Mouse (Mus musculus): Measurements from ENCODE around the gene Rsad1. TPM values are rescaled to one million over a fixed set of nuclear protein-coding genes. Genes with fewer than 3 reads are reported as not detected.

Rsad1 gene
- 3.6 and 4.2 TPM in 2 replicates for polyA plus RNA-seq (2014; fragmentation: Nextera tagmentation; extraction: Ambion mirVana)

GRCm38 (mm10) chr11:94548888-94549690, at the start of gene Rsad1:
Gene Rsad1 (minus strand): TSS chr11:94549255.
- Histone ChIP-seq H3K36me3 (ENCODE audit: insufficient read depth) (no peaks in the 10 kb centered on the region), H3K4me2 (peak within 1 kb of the TSS; percentile 97), H3K4me3 (ENCODE audit: low read depth, low read length) (peak within 1 kb of the TSS; percentile 60), H3K9me3 (ENCODE audit: low read depth, low read length) (no peaks in the 10 kb centered on the region), H3K27ac (ENCODE audit: low read depth) (peak within 1 kb of the TSS; percentile 80), H3K4me1 (ENCODE audit: insufficient read depth) (no peaks in the 10 kb centered on the region), H3K9ac (peak within 1 kb of the TSS; percentile 72), H3K27me3 (ENCODE audit: insufficient read depth, low read length) (no peaks in the 10 kb centered on the region)
- TF ChIP-seq CTCF (IDR thresholded peaks at IDR 0.05; ENCODE audit: low read depth), result peak; percentile 97
- DNase-seq (peak; percentile 98), ATAC-seq (ENCODE audit: insufficient read depth) (peak; percentile 93)
- WGBS, result 3% methylated on average over 49 of the region's 49 CpGs

GRCm38 (mm10) chr11:94598437-94599120, 49.5 kb upstream of the Rsad1 start:
- ATAC-seq (ENCODE audit: insufficient read depth), result no peak
- no peak for TF ChIP-seq CTCF (IDR thresholded peaks at IDR 0.05; ENCODE audit: low read depth)
- no peaks in the 10 kb centered on the region for H3K27me3 ChIP-seq (ENCODE audit: insufficient read depth, low read length)
- no peak overlapping the region for H3K9ac ChIP-seq
- H3K36me3 ChIP-seq (ENCODE audit: insufficient read depth), result no peaks in the 10 kb centered on the region
- no peak overlapping the region for H3K4me2 ChIP-seq
- peaks cover 4% of the 10 kb centered on the region; the same call in 1 of the 2 replicates for H3K4me1 ChIP-seq (ENCODE audit: insufficient read depth)
- H3K9me3 ChIP-seq (ENCODE audit: low read depth, low read length), result no peaks in the 10 kb centered on the region
- WGBS, result 64% methylated on average over 6 of the region's 6 CpGs
- H3K27ac ChIP-seq (ENCODE audit: low read depth), result no peak overlapping the region
- H3K4me3 ChIP-seq (ENCODE audit: low read depth, low read length), result no peak overlapping the region
- no peak for DNase-seq

GRCm38 (mm10) chr11:94597319-94597718, 48.3 kb upstream of the Rsad1 start:
- no peak for DNase-seq
- Histone ChIP-seq H3K36me3 (ENCODE audit: insufficient read depth) (no peaks in the 10 kb centered on the region), H3K27me3 (ENCODE audit: insufficient read depth, low read length) (no peaks in the 10 kb centered on the region), H3K27ac (ENCODE audit: low read depth) (no peak overlapping the region), H3K4me1 (ENCODE audit: insufficient read depth) (peaks cover 4% of the 10 kb centered on the region; the same call in 1 of the 2 replicates), H3K9me3 (ENCODE audit: low read depth, low read length) (no peaks in the 10 kb centered on the region), H3K4me3 (ENCODE audit: low read depth, low read length) (no peak overlapping the region), H3K9ac (no peak overlapping the region), H3K4me2 (no peak overlapping the region)
- ATAC-seq (ENCODE audit: insufficient read depth), result no peak
- WGBS, result 78% methylated on average over 4 of the region's 4 CpGs
- TF ChIP-seq CTCF (IDR thresholded peaks at IDR 0.05; ENCODE audit: low read depth), result no peak

GRCm38 (mm10) chr11:94596311-94596852, 47.3 kb upstream of the Rsad1 start:
- no peak overlapping the region for H3K9ac ChIP-seq
- no peaks in the 10 kb centered on the region for H3K27me3 ChIP-seq (ENCODE audit: insufficient read depth, low read length)
- H3K27ac ChIP-seq (ENCODE audit: low read depth), result no peak overlapping the region
- 68% methylated on average over 7 of the region's 7 CpGs for WGBS
- no peaks in the 10 kb centered on the region for H3K4me1 ChIP-seq (ENCODE audit: insufficient read depth)
- H3K9me3 ChIP-seq (ENCODE audit: low read depth, low read length), result no peaks in the 10 kb centered on the region
- no peaks in the 10 kb centered on the region for H3K36me3 ChIP-seq (ENCODE audit: insufficient read depth)
- ATAC-seq (ENCODE audit: insufficient read depth) (no peak), DNase-seq (peak; percentile 33)
- H3K4me3 ChIP-seq (ENCODE audit: low read depth, low read length), result no peak overlapping the region
- no peak for TF ChIP-seq CTCF (IDR thresholded peaks at IDR 0.05; ENCODE audit: low read depth)
- H3K4me2 ChIP-seq, result no peak overlapping the region

- Histone ChIP-seq H3K36me3 (ENCODE audit: insufficient read depth) (no peaks in the 10 kb centered on the region), H3K27me3 (ENCODE audit: insufficient read depth, low read length) (no peaks in the 10 kb centered on the region), H3K4me3 (ENCODE audit: low read depth, low read length) (no peak overlapping the region), H3K9me3 (ENCODE audit: low read depth, low read length) (no peaks in the 10 kb centered on the region), H3K9ac (no peak overlapping the region), H3K4me2 (no peak overlapping the region), H3K27ac (ENCODE audit: low read depth) (no peak overlapping the region), H3K4me1 (ENCODE audit: insufficient read depth) (0 out of 2 replicates have a peak, but pooled peaks cover 3% of the 10 kb centered on the region)
- ATAC-seq (ENCODE audit: insufficient read depth) (no peak), DNase-seq (no peak)
- WGBS, result 70% methylated on average over 6 of the region's 6 CpGs
- no peak for TF ChIP-seq CTCF (IDR thresholded peaks at IDR 0.05; ENCODE audit: low read depth)
These were observed 38.5 kb upstream of the Rsad1 start for GRCm38 (mm10) chr11:94587511-94587910.

GRCm38 (mm10) chr11:94585091-94585490, 36.0 kb upstream of the Rsad1 start:
- H3K9ac ChIP-seq, result no peak overlapping the region
- H3K27ac ChIP-seq (ENCODE audit: low read depth), result no peak overlapping the region
- H3K4me1 ChIP-seq (ENCODE audit: insufficient read depth), result no peaks in the 10 kb centered on the region
- H3K4me3 ChIP-seq (ENCODE audit: low read depth, low read length), result no peak overlapping the region
- DNase-seq (no peak), ATAC-seq (ENCODE audit: insufficient read depth) (no peak)
- no peaks in the 10 kb centered on the region for H3K36me3 ChIP-seq (ENCODE audit: insufficient read depth)
- TF ChIP-seq CTCF (IDR thresholded peaks at IDR 0.05; ENCODE audit: low read depth), result no peak
- H3K4me2 ChIP-seq, result no peak overlapping the region
- WGBS, result 90% methylated on average over 9 of the region's 9 CpGs
- H3K27me3 ChIP-seq (ENCODE audit: insufficient read depth, low read length), result no peaks in the 10 kb centered on the region
- no peaks in the 10 kb centered on the region for H3K9me3 ChIP-seq (ENCODE audit: low read depth, low read length)
